Mouse (Mus musculus): ENCODE data around the gene Ctbp1.

- TF ChIP-seq CTCF (IDR thresholded peaks at IDR 0.05; ENCODE audit: control insufficient read depth, insufficient read depth, insufficient replicate concordance, low read depth, low read length) (no peak), POLR2A (IDR thresholded peaks at IDR 0.05; ENCODE audit: control insufficient read depth, low read depth, low read length) (no peak)
Measured at GRCm38 (mm10) chr5:33219831-33220230, 55.0 kb downstream of the Ctbp1 start.
